Mouse (Mus musculus): ENCODE data around the gene Myoz1.
"Not testable (repeated sequence)": the region's sequence is repeated elsewhere in the genome, so short reads cannot be mapped to it uniquely, and the experiment has no call there.

Gene Myoz1

GRCm38 (mm10) chr14:20656361-20656760, at the start of gene Myoz1:
Gene Myoz1 (minus strand): TSS chr14:20656540.
- DNase-seq (ENCODE audit: low spot score in 2 of 2), result no peak

DNA sequence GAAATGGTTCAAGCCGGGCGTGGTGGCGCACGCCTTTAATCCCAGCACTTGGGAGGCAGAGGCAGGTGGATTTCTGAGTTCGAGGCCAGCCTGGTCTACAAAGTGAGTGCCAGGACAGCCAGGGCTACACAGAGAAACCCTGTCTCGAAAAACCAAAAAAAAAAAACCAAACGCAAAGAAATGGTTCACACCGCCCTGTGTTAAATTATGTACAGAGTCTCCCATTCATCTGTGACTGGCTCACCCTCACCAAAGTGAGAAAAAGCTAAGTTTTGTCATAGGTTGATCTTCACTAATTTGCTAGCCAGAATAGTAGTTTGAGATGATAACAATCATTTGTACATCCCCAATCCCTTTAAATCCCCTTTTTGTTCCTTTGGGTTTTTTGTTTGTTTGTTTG, 47.1 kb upstream of the Myoz1 start:
- not testable (repeated sequence) for DNase-seq (ENCODE audit: low spot score in 2 of 2)

DNA sequence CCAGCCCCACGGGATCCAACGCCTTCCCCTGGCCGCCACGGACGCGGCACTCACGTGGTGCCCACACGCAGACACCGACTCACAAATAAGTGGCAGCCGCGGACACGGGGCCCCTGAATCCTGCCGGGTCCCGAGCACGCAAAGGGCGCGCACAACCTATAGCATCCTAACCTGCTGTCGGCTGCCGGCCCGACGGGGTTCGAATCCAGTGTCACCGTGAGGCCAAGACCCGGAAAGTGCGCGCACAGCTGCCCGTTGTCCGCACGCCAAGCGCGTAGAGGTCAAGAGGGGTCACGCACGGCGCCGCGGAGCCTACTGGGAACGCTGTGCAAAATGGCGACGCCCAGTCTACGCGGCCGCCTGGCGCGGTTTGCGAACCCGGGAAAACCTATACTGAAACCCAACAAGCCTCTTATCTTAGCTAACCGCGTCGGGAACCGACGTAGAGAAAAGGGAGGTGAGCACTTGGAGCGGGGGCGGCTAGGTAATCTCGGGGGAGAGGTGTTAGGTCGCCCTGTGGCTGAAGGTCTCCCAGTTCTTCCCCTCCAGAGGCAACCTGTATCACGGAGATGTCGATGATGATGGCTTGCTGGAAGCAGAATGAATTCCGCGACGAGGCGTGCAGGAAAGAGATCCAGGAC, 46.5 kb upstream of the Myoz1 start, which contains the start of gene Chchd1:
Chchd1 (plus strand) TSS at position 266 of the 641 bp plus-strand sequence.
- DNase-seq (ENCODE audit: low spot score in 2 of 2), result peak; percentile 85 to 86

DNA sequence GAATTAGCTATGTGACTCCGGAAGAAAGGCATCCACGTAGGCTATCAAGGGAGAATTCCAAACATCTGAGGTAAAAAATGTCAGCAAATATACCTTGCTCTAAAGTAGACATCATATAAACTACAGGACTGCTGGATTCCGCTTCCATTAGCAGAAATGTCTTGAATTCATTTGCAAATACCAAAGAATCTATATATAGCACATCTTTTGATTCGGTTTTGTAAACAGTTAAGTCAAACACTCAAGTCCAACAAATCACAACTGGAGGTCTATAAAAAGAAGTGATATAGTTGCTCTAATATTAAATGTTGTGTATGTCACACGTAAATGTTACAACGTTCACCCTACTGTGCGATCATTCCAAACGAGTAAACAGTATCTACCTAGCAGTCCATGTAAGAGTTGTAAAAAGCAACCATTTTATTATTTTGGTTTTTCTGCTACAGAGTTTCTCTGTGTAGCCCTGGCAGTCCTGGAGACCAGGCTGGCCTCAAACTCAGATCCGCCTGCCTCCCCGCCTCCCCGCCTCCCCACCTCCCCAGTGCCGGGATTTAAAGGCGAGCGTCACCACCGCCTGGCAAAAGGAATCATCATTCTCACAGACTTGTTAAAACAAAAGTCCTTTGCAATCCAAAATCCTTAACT, 45.9 kb upstream of the Myoz1 start:
- DNase-seq (ENCODE audit: low spot score in 2 of 2), result no peak

GRCm38 (mm10) chr14:20701554-20701953, 45.2 kb upstream of the Myoz1 start:
- no peak for DNase-seq (ENCODE audit: low spot score in 2 of 2)

DNA sequence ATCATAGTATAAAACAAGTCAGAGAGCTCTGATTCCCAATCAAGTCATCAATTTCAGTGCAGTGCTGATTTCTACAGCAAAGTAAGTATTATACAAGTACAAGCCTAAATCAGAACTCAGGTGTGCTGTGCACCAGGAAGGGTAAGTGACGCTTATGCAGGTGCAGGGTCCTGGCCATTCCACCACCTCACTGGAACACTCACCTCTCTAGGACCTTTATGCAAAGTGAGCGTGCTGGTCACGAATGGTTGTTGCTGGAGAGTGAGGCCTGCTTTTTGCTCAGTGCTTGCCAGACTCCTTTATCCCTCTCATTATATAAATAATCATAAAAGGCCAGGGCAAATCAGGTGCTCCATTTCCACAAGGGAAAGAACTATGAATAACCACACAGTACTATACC, 44.0 kb upstream of the Myoz1 start:
- no peak for DNase-seq (ENCODE audit: low spot score in 2 of 2)

GRCm38 (mm10) chr14:20698515-20698914, 42.2 kb upstream of the Myoz1 start:
- DNase-seq (ENCODE audit: low spot score in 2 of 2), result no peak

DNA sequence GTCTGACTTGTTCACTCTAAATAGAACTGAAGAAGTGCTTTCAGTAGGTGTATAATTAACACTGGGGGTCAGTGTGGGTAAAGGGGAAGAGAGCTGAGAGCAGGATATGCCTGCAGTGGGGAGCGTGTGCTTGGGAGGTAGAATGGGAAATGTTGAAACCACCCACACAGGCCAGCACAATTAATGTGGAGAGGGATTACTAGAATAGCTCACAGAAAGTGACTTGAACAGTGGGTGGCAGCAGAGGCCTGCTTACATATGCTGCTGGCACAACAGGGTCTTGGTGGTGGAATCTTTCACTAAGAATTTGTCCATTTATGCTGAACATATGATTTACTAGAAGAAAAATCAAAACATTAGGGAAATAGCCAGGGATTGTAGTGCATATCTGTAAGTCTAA, 40.6 kb upstream of the Myoz1 start:
- DNase-seq (ENCODE audit: low spot score in 2 of 2), result peak; percentile 38 to 48

DNA sequence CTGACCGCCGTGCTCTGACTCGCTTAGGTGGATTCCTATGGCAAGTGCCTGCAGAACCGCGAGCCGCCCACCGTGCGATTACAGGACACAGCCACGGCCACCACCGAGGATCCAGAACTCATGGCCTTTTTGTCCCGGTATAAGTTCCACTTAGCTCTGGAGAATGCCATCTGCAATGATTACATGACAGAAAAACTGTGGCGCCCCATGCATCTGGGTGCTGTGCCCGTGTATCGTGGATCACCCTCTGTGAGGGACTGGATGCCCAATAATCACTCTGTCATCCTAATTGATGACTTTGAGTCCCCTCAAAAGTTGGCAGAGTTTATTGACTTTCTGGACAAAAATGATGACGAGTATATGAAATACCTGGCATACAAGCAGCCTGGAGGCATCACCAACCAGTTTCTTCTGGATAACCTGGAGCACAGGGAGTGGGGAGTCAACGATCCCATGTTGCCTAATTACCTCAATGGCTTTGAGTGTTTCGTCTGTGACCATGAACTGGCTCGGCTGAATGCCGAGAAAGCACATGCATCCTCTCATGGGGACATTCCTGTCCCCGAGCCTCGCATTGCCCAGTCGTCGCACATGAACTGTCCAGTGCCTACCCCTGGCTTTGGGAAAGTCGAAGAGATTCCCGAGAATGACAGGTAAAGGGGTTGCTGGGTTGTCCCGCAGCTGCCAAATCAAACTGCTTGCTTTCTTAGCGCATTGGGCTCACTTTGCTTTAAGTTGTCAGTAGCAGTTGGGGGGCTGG, 39.6 kb upstream of the Myoz1 start:
- no peak for DNase-seq (ENCODE audit: low spot score in 2 of 2)

- peak; percentile 82 to 86 for DNase-seq (ENCODE audit: low spot score in 2 of 2)
Measured at GRCm38 (mm10) chr14:20694884-20695760, 38.8 kb upstream of the Myoz1 start, which contains the start of gene Fut11. Gene Fut11 (plus strand): TSS chr14:20694968.

- peak in 1 of 2 experiments; percentile 14 for DNase-seq (ENCODE audit: low spot score in 2 of 2)
Measured at GRCm38 (mm10) chr14:20694185-20694883, 38.0 kb upstream of the Myoz1 start.

- DNase-seq (ENCODE audit: low spot score in 2 of 2), result no peak
Measured at GRCm38 (mm10) chr14:20693589-20694101, 37.3 kb upstream of the Myoz1 start.

- DNase-seq (ENCODE audit: low spot score in 2 of 2), result no peak
Measured at GRCm38 (mm10) chr14:20691772-20692171, 35.4 kb upstream of the Myoz1 start.

- peak; percentile 25 to 46 for DNase-seq (ENCODE audit: low spot score in 2 of 2)
Measured at GRCm38 (mm10) chr14:20689009-20689408, 32.7 kb upstream of the Myoz1 start.

GRCm38 (mm10) chr14:20686576-20686975, 30.2 kb upstream of the Myoz1 start:
- no peak for DNase-seq (ENCODE audit: low spot score in 2 of 2)

- DNase-seq (ENCODE audit: low spot score in 2 of 2), result peak; percentile 79
Measured at GRCm38 (mm10) chr14:20682498-20682897, 26.2 kb upstream of the Myoz1 start.

GRCm38 (mm10) chr14:20681742-20682141, 25.4 kb upstream of the Myoz1 start:
- no peak for DNase-seq (ENCODE audit: low spot score in 2 of 2)

DNA sequence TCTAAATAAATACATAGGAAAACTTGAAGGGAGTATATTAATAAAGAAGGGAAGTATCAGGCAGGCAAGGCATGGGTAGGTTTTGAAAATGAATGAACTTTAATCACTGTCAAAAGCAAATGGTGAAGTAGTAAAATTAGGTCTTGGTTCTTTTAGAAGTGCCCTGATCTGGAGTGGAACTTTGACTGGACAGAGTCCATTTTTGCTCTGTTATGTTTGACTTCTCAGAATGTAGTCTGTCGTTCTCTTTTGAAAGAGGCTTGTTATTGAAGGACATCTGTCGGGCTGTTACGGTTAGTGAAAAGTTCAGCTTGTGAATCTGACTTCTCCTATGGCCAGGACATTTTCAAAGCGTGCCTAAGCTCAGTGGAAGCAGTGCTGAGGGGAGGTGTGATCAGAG, 21.6 kb upstream of the Myoz1 start:
- DNase-seq (ENCODE audit: low spot score in 2 of 2), result no peak

DNA sequence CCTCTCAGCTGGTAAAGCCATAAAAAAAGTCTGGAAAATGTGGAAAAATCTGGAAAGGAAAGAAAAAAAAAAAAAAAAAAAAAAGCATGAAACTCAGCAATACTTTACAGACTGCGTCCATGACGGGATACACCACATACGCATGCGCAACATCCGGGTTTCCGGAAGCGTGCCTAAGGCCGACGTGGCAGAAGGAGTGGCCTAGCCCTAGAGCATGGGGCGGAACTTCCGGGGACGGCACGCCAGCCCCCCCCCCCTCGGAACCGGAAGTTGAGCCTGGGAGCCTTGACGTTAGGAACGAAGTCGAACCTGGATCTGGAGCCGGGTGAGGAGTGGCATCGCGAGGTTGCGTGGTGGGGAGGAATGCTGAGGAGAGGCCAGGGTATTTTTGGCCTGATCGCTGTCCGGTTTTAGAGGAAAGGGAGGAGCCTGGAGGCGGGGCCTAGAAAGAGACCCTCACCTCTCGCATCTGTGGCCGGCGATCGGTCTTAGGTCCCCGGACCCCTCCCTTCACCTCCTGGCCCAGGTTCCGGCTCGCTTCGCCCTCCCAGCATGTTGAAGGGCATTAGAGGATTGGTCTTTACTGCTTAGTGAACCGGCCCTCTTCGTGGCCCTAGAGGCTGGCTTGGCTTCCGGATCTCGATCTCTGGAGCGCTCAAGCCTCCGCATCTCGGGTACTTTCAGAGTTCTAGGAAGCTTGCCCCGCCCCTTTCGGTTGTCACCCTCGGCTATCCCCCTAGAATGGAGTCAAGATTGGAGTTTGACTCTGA, 17.9 kb upstream of the Myoz1 start, which contains the start of gene Sec24c:
Sec24c (plus strand) TSS at position 245 of the 770 bp plus-strand sequence.
- peak; percentile 97 to 98 for DNase-seq (ENCODE audit: low spot score in 2 of 2)

- DNase-seq (ENCODE audit: low spot score in 2 of 2), result no peak
Measured at GRCm38 (mm10) chr14:20673735-20674063, 17.4 kb upstream of the Myoz1 start.

All from spleen, postnatal 36 days (tissue).